Mouse (Mus musculus): ENCODE results near the gene Lcn11.
"Not testable (repeated sequence)": the region's sequence is repeated elsewhere in the genome, so short reads cannot be mapped to it uniquely, and the experiment has no call there.

Gene Lcn11

DNA sequence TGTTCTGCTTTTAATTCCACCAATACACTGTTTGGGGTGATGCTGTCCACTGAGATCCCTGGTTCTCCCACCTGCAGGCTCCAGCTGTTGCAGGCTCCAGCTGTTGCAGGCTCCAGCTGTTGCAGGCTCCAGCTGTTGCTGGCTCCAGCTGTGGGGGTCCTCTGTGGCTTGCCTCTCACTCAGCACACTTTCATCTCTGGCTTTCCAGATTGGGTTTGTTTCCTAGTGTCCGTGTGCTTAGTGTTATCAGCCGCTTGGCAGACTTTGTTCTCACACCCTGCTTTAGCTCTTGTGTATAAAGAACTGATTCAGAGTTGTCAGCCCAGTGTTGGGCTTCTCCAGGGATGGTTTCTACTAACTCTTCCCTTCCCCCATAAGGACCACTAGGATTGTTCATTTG, 20.8 kb downstream of the Lcn11 start:
- no peak for TF ChIP-seq GATA4 (IDR thresholded peaks at IDR 0.05; ENCODE audit: insufficient replicate concordance, low read length)

DNA sequence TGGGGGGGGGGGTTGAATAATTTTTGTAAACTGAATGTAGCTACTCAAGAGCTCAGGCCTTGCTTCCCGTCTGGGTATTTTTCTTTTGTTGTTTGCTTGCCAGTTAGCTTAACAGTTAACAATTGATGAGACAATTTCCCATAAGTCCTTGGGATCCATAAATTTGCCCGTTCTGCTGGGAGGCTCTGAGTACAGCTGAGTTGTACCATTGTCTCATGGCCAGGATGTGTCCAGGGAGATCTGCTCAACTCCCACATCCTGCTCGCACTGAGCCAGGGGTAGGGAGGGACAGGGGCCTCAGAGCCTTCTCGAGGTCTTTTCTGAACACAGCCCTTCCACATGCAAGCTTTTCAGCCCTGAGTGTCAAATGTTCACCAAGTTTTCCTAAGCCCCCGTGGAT, 21.2 kb downstream of the Lcn11 start:
- no peak for TF ChIP-seq GATA4 (IDR thresholded peaks at IDR 0.05; ENCODE audit: insufficient replicate concordance, low read length)

DNA sequence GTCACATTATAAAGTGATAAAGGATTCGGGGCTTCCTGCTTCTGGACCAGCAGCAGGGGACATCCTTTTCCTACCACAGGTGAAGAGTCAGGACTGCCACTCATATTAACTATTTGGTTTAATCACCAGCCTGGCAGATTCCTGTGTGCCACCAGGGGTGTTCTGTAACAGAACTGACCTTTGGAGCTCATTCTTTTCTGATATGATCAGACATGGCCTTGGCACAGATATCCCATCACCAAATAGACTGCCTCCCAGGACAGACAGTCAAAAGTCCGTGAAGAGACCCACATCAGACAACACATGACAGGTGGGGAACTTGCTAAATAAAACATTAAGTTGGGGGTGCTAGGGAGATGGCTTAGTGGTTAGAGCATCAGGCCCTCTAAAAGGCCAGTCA, 34.9 kb downstream of the Lcn11 start:
- TF ChIP-seq GATA4 (IDR thresholded peaks at IDR 0.05; ENCODE audit: insufficient replicate concordance, low read length) = no peak

DNA sequence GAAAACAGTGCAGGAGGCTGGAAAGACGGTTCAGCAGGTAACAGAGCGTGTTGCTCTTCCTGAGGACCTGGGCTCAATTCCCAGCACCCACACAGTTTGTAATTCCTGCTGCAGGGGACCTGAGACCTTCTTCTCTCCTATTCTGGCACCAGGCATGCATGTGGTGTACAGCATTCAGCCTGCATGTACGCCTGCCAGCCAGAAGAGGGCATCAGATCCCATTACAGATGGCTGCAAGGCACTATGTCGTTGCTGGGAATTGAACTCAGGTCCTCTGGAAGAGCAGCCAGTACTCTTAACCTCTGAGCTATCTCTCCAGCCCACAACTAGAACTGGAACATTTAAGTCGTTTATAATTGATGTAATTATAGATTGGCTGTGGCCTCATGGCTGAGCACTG, 36.5 kb downstream of the Lcn11 start:
- no peak for TF ChIP-seq GATA4 (IDR thresholded peaks at IDR 0.05; ENCODE audit: insufficient replicate concordance, low read length)

DNA sequence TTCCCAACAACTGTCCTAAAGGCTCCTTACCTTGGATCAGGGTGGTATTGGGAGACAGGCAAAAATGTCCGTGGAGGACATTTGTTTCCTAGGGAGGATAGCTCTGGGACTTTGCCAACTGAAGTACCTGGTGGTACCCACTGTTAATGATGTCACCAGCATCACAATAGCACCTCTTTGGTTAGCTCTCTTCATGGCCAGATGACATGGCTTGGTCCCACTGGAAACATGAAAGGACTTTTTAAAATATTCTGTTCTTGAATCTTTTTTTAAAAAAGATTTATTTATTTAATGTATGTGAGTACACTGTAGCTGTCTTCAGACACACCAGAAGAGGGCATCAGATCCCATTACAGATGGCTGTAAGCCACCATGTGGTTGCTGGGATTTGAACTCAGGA, 38.9 kb downstream of the Lcn11 start, which contains the start of gene Glt6d1:
Gene Glt6d1 (minus strand): TSS at position 101 of the 400 bp plus-strand sequence.
- TF ChIP-seq GATA4 (IDR thresholded peaks at IDR 0.05; ENCODE audit: insufficient replicate concordance, low read length) = not testable (repeated sequence)

DNA sequence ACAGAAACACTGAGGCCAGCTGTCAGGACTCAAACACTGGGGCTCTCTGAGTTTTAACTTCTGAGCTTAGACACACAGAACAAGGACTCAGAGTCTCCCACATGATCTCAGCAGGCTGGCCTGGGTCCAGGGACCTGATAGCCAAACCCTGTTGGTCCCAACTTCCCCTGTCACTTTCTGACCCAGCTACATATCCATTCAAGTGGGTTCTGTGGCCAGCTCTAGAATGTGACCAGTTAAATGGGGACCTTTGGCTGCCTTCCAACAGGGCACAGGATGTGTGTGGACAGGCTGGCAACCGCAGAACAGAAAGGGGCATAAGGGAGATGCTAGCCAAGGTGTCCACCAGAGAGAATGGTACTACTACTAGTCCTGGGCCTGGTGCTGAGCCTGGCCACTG, 46.0 kb downstream of the Lcn11 start, which contains the start of gene Lcn9:
Gene Lcn9 (plus strand): TSS at position 348 of the 400 bp plus-strand sequence.
- TF ChIP-seq GATA4 (IDR thresholded peaks at IDR 0.05; ENCODE audit: insufficient replicate concordance, low read length) = no peak

DNA sequence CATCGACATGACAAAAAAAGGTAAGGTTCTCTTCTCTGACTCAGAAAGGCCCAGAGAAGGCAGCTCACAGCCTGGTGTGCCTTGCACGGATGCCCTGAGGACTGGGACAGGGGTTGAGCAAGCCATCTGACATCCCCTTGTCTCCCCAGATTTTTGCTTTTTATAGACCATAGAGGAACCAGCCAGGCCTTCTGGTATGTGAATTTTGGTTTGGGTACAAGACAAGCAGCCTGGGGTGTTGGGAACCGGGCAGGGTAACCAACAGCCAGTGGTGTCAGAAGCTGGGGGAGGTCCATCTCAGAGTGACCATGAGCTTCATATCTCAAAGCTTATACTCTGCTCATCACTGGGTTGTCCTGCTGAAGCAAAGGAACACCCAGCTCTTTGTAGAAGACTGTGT, 47.9 kb downstream of the Lcn11 start:
- no peak for TF ChIP-seq GATA4 (IDR thresholded peaks at IDR 0.05; ENCODE audit: insufficient replicate concordance, low read length)

DNA sequence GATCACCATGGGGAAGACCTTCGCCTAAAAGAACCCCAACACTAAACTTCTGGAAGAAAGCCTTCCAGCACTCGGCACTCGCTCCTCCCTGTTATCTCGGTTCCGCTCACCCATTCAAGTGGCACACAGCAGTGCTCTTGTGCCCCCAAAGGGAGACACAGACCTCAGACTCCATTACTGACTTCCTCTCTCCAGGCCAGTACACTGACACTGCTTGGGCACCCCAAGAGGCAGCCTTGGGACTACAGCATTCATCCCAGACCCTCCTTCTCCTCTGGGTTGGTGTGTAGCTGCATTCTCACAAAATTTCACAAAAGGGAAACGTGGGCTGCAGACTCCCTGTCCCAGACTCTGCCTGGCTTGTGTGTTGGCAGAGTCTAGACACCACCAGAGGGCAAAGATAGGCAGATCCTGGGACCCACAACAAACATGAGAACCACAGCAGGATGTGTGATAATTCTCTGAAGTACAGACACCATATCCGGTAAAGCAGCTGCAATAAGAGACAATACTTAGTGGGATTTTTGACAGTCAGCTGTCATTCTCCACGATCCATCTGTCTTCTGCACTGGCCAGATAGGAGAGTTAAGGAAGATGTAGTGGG, 51.6 kb downstream of the Lcn11 start:
- no peak for TF ChIP-seq GATA4 (IDR thresholded peaks at IDR 0.05; ENCODE audit: insufficient replicate concordance, low read length)

Measured in liver, adult (tissue).